Mouse (Mus musculus): ENCODE data around the gene Mpdu1. TPM values are rescaled to one million over a fixed set of nuclear protein-coding genes. Genes with fewer than 3 reads are reported as not detected.
A peak's percentile ranks its signal among the peaks of the same experiment; 100 is the strongest.
"Not testable (repeated sequence)": the region's sequence is repeated elsewhere in the genome, so short reads cannot be mapped to it uniquely, and the experiment has no call there.

Gene Mpdu1
- polyA plus RNA-seq, 1 experiment from 2014 or later: 63.4 TPM

- H3K4me3 ChIP-seq (ENCODE audit: low read depth, low read length): no peak overlapping the region
- no peaks in the 10 kb centered on the region for H3K36me3 ChIP-seq (ENCODE audit: control insufficient read depth, insufficient read depth, low read length)
- H3K9ac ChIP-seq (replicated peaks; ENCODE audit: low read depth, low read length): no peak overlapping the region
- H3K27ac ChIP-seq (ENCODE audit: low read depth, low read length): no peak overlapping the region
- WGBS: 92% methylated on average over 7 of the region's 7 CpGs
- no peak overlapping the region for H3K4me2 ChIP-seq (ENCODE audit: low read depth, low read length)
- no peak for ATAC-seq (ENCODE audit: low read depth)
- H3K9me3 ChIP-seq (ENCODE audit: control insufficient read depth, low read length): no peaks in the 10 kb centered on the region
- no peaks in the 10 kb centered on the region for H3K27me3 ChIP-seq (ENCODE audit: control insufficient read depth, insufficient read depth, low read length)
- H3K4me1 ChIP-seq (ENCODE audit: control insufficient read depth, insufficient read depth, low read length): peaks cover 8% of the 10 kb centered on the region
These were observed 41.9 kb downstream of the Mpdu1 start for GRCm38 (mm10) chr11:69620394-69621081.

GRCm38 (mm10) chr11:69617805-69618204 is 44.6 kb downstream of the Mpdu1 start, which contains the start of gene Shbg:
TSS of gene Shbg (minus strand) at chr11:69617905.
- H3K4me2 ChIP-seq (ENCODE audit: low read depth, low read length): no peak within 1 kb of the TSS
- no peak within 1 kb of the TSS for H3K9ac ChIP-seq (replicated peaks; ENCODE audit: low read depth, low read length)
- no peak for ATAC-seq (ENCODE audit: low read depth)
- no peak within 1 kb of the TSS for H3K4me3 ChIP-seq (ENCODE audit: low read depth, low read length)
- WGBS: 76% methylated on average over 5 of the region's 5 CpGs
- peaks cover 3% of the 10 kb centered on the region for H3K4me1 ChIP-seq (ENCODE audit: control insufficient read depth, insufficient read depth, low read length)
- no peaks in the 10 kb centered on the region for H3K27me3 ChIP-seq (ENCODE audit: control insufficient read depth, insufficient read depth, low read length)
- no peaks in the 10 kb centered on the region for H3K36me3 ChIP-seq (ENCODE audit: control insufficient read depth, insufficient read depth, low read length)
- H3K9me3 ChIP-seq (ENCODE audit: control insufficient read depth, low read length): no peaks in the 10 kb centered on the region
- no peak within 1 kb of the TSS for H3K27ac ChIP-seq (ENCODE audit: low read depth, low read length)

- Histone ChIP-seq H3K9ac (replicated peaks; ENCODE audit: low read depth, low read length) (no peak overlapping the region), H3K4me3 (ENCODE audit: low read depth, low read length) (no peak overlapping the region), H3K4me1 (ENCODE audit: control insufficient read depth, insufficient read depth, low read length) (no peaks in the 10 kb centered on the region), H3K36me3 (ENCODE audit: control insufficient read depth, insufficient read depth, low read length) (no peaks in the 10 kb centered on the region), H3K27ac (ENCODE audit: low read depth, low read length) (no peak overlapping the region), H3K4me2 (ENCODE audit: low read depth, low read length) (no peak overlapping the region), H3K27me3 (ENCODE audit: control insufficient read depth, insufficient read depth, low read length) (no peaks in the 10 kb centered on the region), H3K9me3 (ENCODE audit: control insufficient read depth, low read length) (no peaks in the 10 kb centered on the region)
- no peak for ATAC-seq (ENCODE audit: low read depth)
- WGBS: 50% methylated on average over 10 of the region's 10 CpGs
These were observed 45.7 kb downstream of the Mpdu1 start for GRCm38 (mm10) chr11:69616781-69617180.

- not testable (repeated sequence) for H3K27me3 ChIP-seq (ENCODE audit: control insufficient read depth, insufficient read depth, low read length); H3K4me1 ChIP-seq (ENCODE audit: control insufficient read depth, insufficient read depth, low read length); H3K9me3 ChIP-seq (ENCODE audit: control insufficient read depth, low read length); H3K27ac ChIP-seq (ENCODE audit: low read depth, low read length); ATAC-seq (ENCODE audit: low read depth); H3K4me3 ChIP-seq (ENCODE audit: low read depth, low read length); H3K4me2 ChIP-seq (ENCODE audit: low read depth, low read length); H3K9ac ChIP-seq (replicated peaks; ENCODE audit: low read depth, low read length); H3K36me3 ChIP-seq (ENCODE audit: control insufficient read depth, insufficient read depth, low read length)
- 57% methylated on average over 11 of the region's 11 CpGs for WGBS
These were observed 48.2 kb downstream of the Mpdu1 start for GRCm38 (mm10) chr11:69614257-69614588.

GRCm38 (mm10) chr11:69613553-69614256 is 48.7 kb downstream of the Mpdu1 start:
- Histone ChIP-seq H3K27ac (ENCODE audit: low read depth, low read length) (no peak overlapping the region), H3K9me3 (ENCODE audit: control insufficient read depth, low read length) (no peaks in the 10 kb centered on the region), H3K9ac (replicated peaks; ENCODE audit: low read depth, low read length) (no peak overlapping the region)

GRCm38 (mm10) chr11:69610899-69611298 is 51.5 kb downstream of the Mpdu1 start:
- Histone ChIP-seq H3K27me3 (ENCODE audit: control insufficient read depth, insufficient read depth, low read length) (no peaks in the 10 kb centered on the region), H3K4me3 (ENCODE audit: low read depth, low read length) (no peak overlapping the region), H3K4me2 (ENCODE audit: low read depth, low read length) (no peak overlapping the region), H3K9ac (replicated peaks; ENCODE audit: low read depth, low read length) (no peak overlapping the region), H3K36me3 (ENCODE audit: control insufficient read depth, insufficient read depth, low read length) (no peaks in the 10 kb centered on the region), H3K4me1 (ENCODE audit: control insufficient read depth, insufficient read depth, low read length) (no peaks in the 10 kb centered on the region), H3K27ac (ENCODE audit: low read depth, low read length) (no peak overlapping the region), H3K9me3 (ENCODE audit: control insufficient read depth, low read length) (no peaks in the 10 kb centered on the region)
- ATAC-seq (ENCODE audit: low read depth): no peak
- 58% methylated on average over 4 of the region's 4 CpGs for WGBS

More at GRCm38 (mm10) chr11:69613553-69614256, 48.7 kb downstream of the Mpdu1 start:
- 8% methylated on average over 18 of the region's 19 CpGs for whole genome bisulfite sequencing
- Histone ChIP-seq H3K4me3 (ENCODE audit: low read depth, low read length) (no peak overlapping the region), H3K4me1 (ENCODE audit: control insufficient read depth, insufficient read depth, low read length) (no peaks in the 10 kb centered on the region), H3K27me3 (ENCODE audit: control insufficient read depth, insufficient read depth, low read length) (no peaks in the 10 kb centered on the region), H3K36me3 (ENCODE audit: control insufficient read depth, insufficient read depth, low read length) (no peaks in the 10 kb centered on the region), H3K4me2 (ENCODE audit: low read depth, low read length) (0 out of 2 replicates have a peak overlapping the region, but pooled peaks have one; percentile 0)
- ATAC-seq (ENCODE audit: low read depth): no peak

GRCm38 (mm10) chr11:69609416-69609815 is 53.0 kb downstream of the Mpdu1 start:
- Histone ChIP-seq H3K27me3 (ENCODE audit: control insufficient read depth, insufficient read depth, low read length) (no peaks in the 10 kb centered on the region), H3K4me2 (ENCODE audit: low read depth, low read length) (no peak overlapping the region), H3K9ac (replicated peaks; ENCODE audit: low read depth, low read length) (no peak overlapping the region), H3K4me3 (ENCODE audit: low read depth, low read length) (no peak overlapping the region), H3K36me3 (ENCODE audit: control insufficient read depth, insufficient read depth, low read length) (no peaks in the 10 kb centered on the region), H3K4me1 (ENCODE audit: control insufficient read depth, insufficient read depth, low read length) (peaks cover 6% of the 10 kb centered on the region), H3K9me3 (ENCODE audit: control insufficient read depth, low read length) (no peaks in the 10 kb centered on the region), H3K27ac (ENCODE audit: low read depth, low read length) (no peak overlapping the region)
- WGBS: 58% methylated on average over 7 of the region's 7 CpGs
- no peak for ATAC-seq (ENCODE audit: low read depth)

GRCm38 (mm10) chr11:69608525-69608924 is 53.9 kb downstream of the Mpdu1 start:
- Histone ChIP-seq H3K4me1 (ENCODE audit: control insufficient read depth, insufficient read depth, low read length) (peaks cover 8% of the 10 kb centered on the region), H3K27ac (ENCODE audit: low read depth, low read length) (no peak overlapping the region), H3K27me3 (ENCODE audit: control insufficient read depth, insufficient read depth, low read length) (no peaks in the 10 kb centered on the region), H3K4me2 (ENCODE audit: low read depth, low read length) (no peak overlapping the region), H3K9ac (replicated peaks; ENCODE audit: low read depth, low read length) (no peak overlapping the region), H3K9me3 (ENCODE audit: control insufficient read depth, low read length) (no peaks in the 10 kb centered on the region), H3K4me3 (ENCODE audit: low read depth, low read length) (no peak overlapping the region), H3K36me3 (ENCODE audit: control insufficient read depth, insufficient read depth, low read length) (no peaks in the 10 kb centered on the region)
- ATAC-seq (ENCODE audit: low read depth): no peak
- 94% methylated on average over 3 of the region's 3 CpGs for WGBS

- Histone ChIP-seq H3K9me3 (ENCODE audit: control insufficient read depth, low read length) (no peaks in the 10 kb centered on the region), H3K4me3 (ENCODE audit: low read depth, low read length) (no peak overlapping the region), H3K4me1 (ENCODE audit: control insufficient read depth, insufficient read depth, low read length) (peaks cover 8% of the 10 kb centered on the region), H3K36me3 (ENCODE audit: control insufficient read depth, insufficient read depth, low read length) (no peaks in the 10 kb centered on the region), H3K27me3 (ENCODE audit: control insufficient read depth, insufficient read depth, low read length) (no peaks in the 10 kb centered on the region), H3K4me2 (ENCODE audit: low read depth, low read length) (no peak overlapping the region), H3K9ac (replicated peaks; ENCODE audit: low read depth, low read length) (no peak overlapping the region), H3K27ac (ENCODE audit: low read depth, low read length) (no peak overlapping the region)
- WGBS: 90% methylated on average over 2 of the region's 2 CpGs
- ATAC-seq (ENCODE audit: low read depth): no peak
These were observed 55.6 kb downstream of the Mpdu1 start for GRCm38 (mm10) chr11:69606832-69607231.

Measured in neural tube, embryonic 14.5 days (tissue).